Mouse (Mus musculus) lung, adult 2 months (tissue): ENCODE results near the gene Ear6.
"Not testable (repeated sequence)": the region's sequence is repeated elsewhere in the genome, so short reads cannot be mapped to it uniquely, and the experiment has no call there.

ENCODE experiments used
- CTCF ChIP-seq: fragments of 200-500 bp; IDR thresholded peaks from 2 replicates; pipeline ENCODE4 v1.5.1; 2011; ENCODE audit warnings: mild to moderate bottlenecking, low read length, control low read depth; ENCODE audit not compliant: insufficient read depth
- POLR2A ChIP-seq: fragments of 200-500 bp; IDR thresholded peaks from 2 replicates; pipeline ENCODE4 v1.6.1; 2011; ENCODE audit warnings: low read depth, mild to moderate bottlenecking, control low read depth, low read length, borderline replicate concordance; ENCODE audit errors: extremely low read depth

- TF ChIP-seq POLR2A, CTCF: not testable (repeated sequence)
Measured at GRCm38 (mm10) chr14:51838480-51838879, 15.0 kb upstream of the Ear6 start.
